Mouse (Mus musculus): ENCODE results near the gene Rap1gds1. TPM values are rescaled to one million over a fixed set of nuclear protein-coding genes. Genes with fewer than 3 reads are reported as not detected.

Rap1gds1 gene
- total RNA-seq, 2 experiments from 2014 or later, result 26.2 to 34.9 TPM

DNA sequence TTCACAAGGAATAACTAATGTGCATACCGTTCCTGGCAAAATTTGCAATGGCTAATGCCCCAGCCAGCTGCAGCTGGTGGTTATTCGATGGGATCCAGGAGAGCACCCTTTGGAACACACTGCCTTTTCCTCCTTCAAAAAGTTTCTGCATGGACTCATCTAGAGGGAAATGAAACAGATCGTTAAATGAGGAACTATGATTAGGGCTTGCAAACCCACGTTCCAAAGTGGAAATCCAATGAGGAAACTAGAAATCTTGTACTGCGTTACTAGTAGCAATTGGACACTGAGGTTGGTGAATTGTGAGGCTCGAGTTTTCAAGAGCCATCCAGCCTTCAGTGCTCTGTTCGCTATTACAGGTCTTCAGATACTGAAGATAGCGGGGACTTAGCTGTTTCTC is 116.5 kb downstream of the Rap1gds1 start:
- ATAC-seq (replicated peaks; ENCODE audit: poor library complexity, severe bottlenecking), result peak; percentile 92

DNA sequence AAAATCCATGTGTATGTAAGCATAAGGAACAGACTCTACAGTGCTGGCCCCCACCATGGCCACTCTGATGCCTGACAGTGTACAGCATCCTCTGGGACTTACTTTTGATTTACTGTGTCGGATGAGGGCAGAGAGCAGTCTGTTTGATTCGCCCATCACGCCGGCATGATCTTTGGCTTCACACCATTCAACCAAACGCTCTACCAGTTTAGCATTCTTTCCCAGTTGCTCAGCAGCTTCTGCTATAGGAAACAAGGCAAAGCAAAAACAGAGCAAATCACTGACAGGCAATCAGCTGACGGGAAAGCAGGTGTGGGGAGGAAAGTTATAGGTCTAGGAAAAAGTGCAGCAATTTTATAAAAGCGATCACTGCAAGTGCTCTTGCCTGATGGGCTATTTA is 119.8 kb downstream of the Rap1gds1 start:
- ATAC-seq (replicated peaks; ENCODE audit: poor library complexity, severe bottlenecking), result no peak

DNA sequence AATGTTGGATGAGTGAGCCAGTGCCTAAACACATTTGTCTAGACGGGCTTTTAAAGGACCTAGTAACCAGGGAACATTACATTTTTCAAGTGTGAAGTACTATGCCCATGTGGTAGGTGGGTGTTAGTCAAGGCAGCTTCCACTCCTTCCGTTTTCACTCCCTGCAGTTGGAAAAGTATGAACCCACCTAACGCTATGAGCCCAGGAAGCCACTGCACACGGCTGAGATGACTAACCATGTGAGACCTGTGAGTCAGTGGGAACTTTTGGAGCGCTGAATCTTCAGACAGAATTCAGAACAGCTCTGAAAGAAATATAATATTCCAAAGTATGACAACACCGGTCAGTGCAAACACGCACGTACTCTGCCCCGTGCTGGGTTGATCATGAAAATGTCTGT is 125.9 kb downstream of the Rap1gds1 start:
- no peak for ATAC-seq (replicated peaks; ENCODE audit: poor library complexity, severe bottlenecking)

DNA sequence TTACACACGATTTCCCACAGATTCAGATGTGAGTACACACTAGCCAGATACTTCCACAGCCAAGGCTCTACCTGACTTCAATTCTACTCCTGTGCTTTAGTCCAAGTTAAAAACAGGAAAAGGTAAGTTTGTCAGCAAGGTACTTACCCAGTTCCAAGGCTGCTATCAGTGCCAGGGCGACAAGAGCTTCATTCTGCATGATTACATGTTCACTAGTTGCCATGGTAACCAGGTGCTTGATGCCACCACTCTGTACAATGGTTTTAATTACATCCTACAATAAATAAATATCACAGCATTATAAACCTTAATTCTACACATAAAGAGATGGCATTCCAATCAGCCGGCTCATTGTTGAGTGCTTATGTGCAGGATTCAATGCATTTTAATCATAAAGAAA is 129.5 kb downstream of the Rap1gds1 start:
- no peak for ATAC-seq (replicated peaks; ENCODE audit: poor library complexity, severe bottlenecking)

DNA sequence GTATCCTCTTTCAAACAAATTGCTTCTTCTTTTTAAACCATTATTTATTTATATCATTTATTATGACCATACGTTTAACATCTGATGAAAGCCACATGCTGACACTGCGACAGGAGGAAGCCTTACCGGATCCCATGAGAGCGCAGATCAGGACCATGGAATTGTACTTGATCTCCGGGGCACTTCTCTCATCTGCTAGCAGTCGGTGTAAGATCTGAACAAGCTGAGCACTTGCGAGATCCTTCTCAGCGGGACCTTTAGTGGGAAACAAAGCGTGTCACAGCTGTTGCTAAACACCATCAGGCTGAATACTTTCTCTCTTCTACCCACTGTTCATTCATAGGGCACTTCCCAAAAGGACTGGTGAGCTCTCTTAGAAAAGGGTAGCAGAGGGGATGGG is 133.4 kb downstream of the Rap1gds1 start:
- ATAC-seq (replicated peaks; ENCODE audit: poor library complexity, severe bottlenecking), result no peak

DNA sequence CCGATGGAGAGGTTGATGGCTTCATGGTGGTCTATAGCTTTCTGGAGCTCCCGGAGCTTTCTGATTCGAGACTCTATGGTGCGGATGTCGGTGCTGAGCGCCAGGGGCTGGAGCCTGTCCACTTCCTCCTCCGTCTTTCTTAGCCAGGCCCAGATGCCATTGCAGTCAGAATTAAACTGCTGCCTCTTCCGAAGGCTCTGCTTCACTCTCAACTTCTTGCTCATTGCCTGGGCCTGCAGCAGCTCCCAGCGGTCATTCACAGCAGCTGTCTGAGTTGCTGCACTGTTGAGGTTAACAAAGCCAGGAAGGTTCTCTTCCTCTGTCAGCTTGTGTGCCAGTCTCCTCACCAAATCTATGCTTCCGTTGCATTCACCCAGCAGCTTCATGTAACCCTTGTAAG is 137.8 kb downstream of the Rap1gds1 start:
- ATAC-seq (replicated peaks; ENCODE audit: poor library complexity, severe bottlenecking), result no peak

DNA sequence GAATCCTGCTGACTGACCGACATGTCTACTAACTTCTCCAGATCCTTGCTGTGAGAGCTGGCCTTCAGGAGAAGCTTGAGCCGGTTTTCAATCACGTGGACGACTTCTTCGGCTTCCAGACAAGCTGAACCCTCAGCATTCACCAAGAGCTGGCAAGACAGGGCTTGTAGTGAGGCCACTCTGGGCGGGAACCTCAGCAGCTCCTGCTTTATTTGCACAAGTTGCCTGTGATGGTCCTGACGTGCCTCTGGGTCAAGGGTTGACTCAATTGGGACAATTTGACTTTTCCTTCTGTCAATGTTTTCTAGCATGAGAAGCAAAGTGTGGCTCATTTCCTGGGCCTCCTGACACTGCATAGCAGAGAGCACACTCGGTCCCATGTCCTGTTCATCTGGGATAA is 138.2 kb downstream of the Rap1gds1 start:
- no peak for ATAC-seq (replicated peaks; ENCODE audit: poor library complexity, severe bottlenecking)

DNA sequence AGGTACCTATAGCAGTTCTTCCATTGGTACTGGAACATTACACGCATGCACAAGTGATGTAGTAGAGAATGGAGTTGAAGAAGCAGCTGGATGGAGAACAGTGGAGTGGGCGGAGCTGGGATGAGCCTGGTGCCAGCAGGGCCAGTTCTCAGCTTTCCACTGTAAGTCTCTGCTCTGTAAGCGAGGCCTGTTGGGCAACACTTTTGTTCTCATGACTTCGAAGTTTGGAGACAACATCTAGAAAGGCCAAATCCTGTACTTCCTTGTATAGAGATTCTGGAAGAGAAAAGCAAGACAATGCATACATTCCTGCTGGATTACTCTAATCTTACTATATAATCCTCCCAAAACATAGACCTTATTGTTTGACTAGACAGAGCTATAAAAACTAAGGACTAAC is 147.6 kb downstream of the Rap1gds1 start:
- ATAC-seq (replicated peaks; ENCODE audit: poor library complexity, severe bottlenecking), result no peak

DNA sequence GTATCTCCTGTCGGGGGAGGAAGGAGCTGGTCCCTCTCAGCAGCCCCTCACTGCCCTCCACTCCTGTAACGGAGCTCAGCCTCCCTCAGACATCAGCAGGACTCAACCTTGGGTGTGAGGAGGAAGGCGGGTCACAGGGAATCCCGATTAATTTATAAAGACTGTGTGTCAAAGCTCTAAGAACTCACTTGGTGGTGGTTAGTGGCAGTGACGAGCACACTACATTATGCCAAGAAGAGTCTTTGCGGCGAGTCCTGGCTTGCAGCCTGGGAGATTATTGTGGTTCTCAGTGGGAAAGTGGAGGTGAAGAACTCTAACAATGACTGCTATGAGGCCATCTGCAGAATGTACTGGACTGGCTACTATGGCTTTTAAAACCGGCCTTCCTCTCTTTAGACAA is 148.8 kb downstream of the Rap1gds1 start:
- no peak for ATAC-seq (replicated peaks; ENCODE audit: poor library complexity, severe bottlenecking)

DNA sequence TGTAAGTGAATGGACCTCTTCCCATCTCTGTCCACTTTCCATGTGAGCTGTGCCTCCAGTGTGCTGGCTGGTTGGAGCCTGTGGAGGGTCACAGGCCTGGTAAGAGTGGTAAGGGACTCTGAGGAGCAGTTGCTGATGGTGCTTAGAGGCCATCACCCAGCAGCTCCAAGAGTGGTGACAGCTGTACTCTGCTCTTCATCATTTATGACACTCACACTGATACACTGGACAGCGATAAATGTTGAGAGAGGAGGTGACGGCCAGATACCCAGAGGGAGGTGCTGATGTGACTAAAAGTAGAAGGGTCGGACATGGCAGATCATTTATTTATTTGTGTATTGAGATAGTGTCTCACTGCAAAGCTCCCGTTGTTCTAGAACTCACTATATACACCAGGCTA is 156.8 kb downstream of the Rap1gds1 start:
- ATAC-seq (replicated peaks; ENCODE audit: poor library complexity, severe bottlenecking), result no peak

DNA sequence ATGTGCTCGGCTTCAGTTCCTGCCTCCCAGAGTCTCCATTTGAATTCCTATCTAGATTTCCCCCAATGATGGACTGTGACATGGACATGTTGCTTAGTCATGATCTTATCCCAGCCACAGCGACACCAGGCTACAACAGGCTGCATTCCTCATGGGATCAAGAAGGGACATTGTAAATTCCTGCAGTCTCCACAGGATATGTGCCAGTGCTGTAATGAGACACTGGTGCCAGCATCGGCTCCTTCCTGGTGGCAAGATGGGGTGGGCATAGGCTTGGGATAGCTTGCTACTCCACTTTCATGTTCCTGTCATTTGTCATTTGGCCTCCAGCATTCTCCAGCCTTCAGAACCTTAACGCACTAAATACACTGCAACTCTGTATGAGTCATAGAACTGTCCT is 158.0 kb downstream of the Rap1gds1 start:
- ATAC-seq (replicated peaks; ENCODE audit: poor library complexity, severe bottlenecking), result no peak

DNA sequence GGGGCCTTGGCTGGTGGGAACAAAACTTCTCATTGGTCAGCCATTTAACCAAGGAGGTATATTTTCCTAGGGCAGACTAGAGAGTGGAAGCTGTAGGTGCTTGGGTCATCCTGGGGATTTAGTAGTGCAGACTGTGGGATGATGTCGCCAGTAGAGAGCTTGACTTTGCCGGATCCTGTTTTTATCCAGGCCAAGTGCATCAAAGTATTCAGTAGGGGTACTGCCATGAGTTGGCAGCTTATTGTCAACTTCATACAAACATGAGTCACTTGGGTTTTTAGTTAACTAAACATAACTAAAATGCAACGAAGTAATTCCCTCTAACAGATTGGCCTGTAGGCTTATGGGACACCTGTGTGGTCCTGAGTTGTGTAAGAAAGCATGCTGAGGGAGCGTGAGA is 158.4 kb downstream of the Rap1gds1 start:
- no peak for ATAC-seq (replicated peaks; ENCODE audit: poor library complexity, severe bottlenecking)

DNA sequence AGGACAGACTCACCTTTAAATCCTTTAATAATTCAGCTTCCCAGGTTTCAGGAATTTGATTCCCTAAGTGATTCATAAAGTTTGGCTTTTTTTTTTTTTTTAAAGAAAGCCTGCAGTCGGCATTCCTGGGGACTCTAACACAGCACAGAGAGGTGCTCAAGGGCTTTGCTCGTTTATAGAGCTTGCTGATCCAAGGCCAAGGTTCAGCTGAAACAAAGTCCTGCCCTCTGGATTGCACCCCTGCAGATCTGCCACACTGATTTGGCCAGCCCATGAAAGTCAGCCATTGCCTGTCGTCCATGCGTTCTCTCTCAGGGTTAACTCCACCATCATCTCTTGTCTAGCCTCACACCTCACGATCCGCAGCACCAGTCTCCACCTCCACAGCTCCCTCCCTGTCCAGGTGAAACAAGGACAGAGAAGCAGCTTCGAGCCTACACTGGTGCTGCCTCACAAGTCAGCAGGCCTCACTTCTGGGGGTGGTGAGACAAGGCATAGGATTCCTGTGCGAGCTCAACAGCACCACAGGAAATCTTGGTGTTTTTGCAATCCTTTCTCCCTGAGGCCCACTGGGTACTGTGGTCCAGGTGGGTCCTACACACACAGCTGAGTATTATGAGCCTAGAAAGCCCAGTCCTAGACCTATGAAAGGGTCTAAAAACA is 160.2 kb downstream of the Rap1gds1 start:
- no peak for ATAC-seq (replicated peaks; ENCODE audit: poor library complexity, severe bottlenecking)

DNA sequence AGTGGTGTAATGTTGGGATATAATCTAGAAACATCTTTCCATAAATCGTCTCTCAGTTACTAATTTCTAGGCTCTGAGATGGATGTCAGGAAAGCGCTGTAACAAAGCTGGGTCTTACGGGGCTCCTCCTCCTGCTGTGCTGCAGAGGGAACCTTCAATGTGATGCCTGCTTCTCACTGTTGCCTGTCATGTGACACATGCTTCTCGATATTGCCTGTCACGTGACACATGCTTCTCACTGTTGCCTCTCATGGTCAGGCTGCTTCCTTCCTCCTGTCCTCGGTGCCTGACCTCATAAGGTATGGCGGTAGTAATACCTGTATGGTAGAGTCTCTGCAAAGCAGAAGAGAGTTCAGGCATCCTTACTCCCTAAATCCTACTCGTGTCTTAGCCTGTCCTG is 162.5 kb downstream of the Rap1gds1 start:
- no peak for ATAC-seq (replicated peaks; ENCODE audit: poor library complexity, severe bottlenecking)

DNA sequence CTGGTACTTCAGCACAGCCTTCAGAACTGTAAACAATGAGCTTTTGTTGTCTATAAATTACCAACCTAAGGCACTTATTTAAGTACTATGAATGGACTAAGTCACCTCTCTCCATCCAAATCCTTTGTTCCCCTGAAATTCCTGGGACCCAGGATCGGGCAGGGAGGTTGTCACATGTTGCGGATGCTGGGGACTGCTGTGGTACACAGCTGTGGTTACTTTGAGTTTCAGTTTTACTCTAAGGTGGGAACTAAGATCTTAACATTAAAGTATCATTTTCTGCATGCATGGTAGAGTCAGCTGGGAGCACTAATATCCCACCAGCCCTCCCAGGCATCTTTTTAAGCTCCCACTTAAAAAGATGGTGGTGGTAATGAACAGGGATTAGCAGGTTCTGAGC is 165.7 kb downstream of the Rap1gds1 start:
- no peak for ATAC-seq (replicated peaks; ENCODE audit: poor library complexity, severe bottlenecking)

DNA sequence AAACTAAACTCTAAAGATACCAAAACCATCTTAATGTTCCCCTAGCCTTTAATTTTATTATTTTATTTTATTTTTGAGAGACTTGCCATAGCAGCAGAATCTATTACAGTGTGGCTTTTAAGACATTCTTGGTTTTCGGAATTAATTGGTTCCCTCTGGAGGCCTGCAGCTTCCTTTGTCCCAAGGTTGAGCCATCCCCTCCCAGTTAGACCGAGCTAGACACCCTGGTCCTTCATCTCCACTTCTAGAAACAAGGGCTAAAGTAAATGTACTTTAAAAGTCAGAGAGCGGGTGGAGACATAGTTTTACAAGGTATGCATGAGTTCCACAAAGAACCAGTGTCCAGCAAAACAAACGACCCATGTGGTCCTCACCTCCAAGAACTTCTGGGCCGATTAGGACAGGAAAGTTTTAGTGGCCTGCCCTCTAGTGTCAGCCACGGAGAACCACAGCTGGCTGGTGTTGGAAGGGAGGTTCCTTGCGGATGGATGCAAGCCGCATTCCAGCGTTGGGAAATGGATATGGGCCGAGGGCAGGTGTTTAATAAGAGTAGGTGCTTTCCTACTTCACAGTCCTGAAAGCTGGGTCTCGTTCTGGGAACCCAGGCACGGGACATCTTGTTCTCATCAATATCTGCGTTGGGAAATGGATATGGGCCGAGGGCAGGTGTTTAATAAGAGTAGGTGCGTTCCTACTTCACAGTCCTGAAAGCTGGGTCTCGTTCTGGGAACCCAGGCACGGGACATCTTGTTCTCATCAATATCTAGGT is 168.7 kb downstream of the Rap1gds1 start:
- ATAC-seq (replicated peaks; ENCODE audit: poor library complexity, severe bottlenecking), result peak; percentile 87

DNA sequence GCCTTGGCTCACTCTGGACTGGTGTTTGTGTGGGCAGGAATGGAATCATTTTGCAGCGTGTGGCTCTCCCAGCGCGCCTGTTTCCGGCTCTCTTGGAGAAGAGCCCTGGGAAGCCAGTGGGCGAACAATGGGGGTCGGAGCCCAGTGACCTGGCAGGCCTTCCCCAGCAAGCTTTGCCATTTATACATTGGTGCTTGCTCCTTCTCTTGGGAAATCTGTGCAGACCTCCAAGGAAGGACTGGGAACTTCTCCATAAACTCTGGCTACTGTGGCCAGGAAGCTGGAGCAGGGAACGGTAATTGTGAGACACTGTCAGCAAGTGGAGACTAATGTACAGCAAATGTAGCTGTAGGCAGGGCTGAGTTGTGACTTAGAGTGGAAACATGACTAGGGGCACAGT is 169.3 kb downstream of the Rap1gds1 start:
- ATAC-seq (replicated peaks; ENCODE audit: poor library complexity, severe bottlenecking), result no peak

DNA sequence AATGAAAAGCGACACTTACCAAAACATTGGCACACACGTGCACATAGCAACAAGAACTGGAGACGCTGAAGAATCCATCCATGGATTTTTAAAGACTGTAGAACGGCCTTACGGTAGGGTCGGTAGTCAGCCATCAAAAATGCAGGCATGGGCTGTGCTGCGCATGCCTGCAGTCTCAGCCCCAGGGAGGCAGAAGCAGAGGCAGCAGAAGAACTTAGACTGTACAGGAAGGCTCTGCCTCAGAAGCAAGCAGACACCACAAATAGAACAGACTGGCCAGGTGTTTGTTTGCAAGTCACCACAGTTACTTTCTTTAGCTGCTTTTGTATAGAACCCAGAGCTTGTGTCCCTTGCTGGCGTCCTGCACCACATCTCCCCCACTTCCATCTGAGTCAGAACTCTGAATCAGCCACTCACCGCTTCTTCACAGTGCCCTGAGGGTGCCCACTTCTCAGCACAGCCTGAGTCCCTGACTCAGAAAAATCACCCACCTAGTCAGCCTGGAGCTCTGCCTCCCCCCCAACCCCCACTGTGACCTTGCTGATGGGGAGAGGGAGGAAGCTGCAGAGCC is 174.3 kb downstream of the Rap1gds1 start:
- no peak for ATAC-seq (replicated peaks; ENCODE audit: poor library complexity, severe bottlenecking)

DNA sequence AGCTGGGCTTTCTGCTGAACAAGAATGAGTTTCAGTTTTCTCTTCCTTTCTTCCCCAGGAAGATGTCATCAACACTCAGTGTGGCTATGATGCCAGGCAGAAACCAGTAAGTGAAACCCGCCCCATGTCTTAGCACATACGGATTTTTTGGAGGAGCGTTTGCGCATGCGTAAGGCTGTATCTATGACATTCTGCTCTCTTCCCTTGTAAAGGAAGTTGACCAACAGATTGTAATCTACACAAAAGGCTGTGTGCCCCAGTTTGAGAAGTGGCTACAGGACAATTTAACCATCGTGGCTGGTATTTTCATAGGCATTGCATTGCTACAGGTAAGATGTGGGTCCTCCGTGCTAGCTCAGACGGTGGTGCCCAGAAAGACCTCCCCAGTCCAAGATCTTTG is 176.9 kb downstream of the Rap1gds1 start:
- no peak for ATAC-seq (replicated peaks; ENCODE audit: poor library complexity, severe bottlenecking)

DNA sequence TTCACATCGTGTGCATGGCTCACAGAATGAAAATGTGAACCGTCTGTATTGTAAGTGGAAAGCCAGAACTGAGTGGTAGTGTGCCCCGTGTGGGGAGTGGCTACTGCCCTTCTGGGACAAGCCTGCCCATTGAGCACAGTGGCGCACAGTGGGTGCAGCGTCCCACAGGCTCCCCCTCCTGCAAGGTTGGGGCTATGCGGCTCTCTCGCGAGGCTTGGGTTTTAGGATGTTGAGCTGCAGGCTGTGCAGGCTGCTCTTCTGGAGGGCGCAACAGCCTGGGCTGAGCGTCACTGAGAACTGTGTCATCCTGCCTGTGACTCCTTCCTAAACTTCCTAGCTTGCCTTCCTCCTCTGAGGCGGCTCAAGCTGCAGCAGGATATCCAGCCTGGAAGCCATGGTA is 177.5 kb downstream of the Rap1gds1 start:
- no peak for ATAC-seq (replicated peaks; ENCODE audit: poor library complexity, severe bottlenecking)

DNA sequence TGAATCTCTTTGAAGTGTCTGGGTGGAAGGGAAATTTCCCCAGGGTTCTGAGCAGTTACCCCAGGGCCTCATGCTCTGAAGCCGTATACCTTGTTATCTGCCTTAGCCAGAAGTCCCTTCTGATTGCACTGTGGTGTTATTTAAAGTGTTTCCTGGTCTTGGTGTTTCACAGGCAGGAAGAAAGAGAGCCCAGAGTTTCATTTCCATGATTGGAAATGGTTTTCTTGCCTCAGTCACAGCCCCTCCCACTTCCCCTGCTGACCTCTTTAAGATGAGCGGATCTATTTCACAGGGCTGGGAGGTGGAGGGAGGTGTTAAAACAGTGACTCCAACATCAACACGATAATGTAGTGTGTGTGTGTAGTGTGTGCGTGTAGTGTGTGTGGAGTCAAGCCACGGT is 181.5 kb downstream of the Rap1gds1 start:
- ATAC-seq (replicated peaks; ENCODE audit: poor library complexity, severe bottlenecking), result peak; percentile 61

DNA sequence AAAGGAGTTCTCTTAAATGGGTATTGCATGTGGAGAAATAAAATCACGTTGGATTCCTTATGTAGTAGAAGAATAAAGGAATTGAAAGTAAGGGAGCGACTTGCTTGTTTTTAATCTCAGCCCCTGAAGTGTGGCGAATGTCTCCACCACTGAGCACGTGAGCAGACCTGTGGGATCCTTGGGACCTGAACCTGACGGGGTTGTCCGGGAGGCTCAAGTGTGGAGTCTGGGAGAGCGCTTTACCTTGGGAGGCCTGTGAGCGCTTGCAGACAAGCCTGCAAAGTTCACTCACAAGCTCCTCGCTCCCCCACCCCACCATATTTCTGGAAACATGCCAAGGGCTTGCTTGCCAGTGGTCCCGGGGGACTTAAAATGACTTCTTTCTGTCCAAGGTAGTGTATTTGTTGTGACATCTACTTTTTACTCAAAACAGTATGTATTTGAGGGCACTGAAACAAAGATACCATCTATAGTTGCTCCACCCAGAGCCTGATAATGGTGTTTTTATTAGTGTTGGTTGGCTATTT is 185.2 kb downstream of the Rap1gds1 start:
- ATAC-seq (replicated peaks; ENCODE audit: poor library complexity, severe bottlenecking), result no peak

All from granulocyte monocyte progenitor cell, adult 5-6 weeks (primary cell).